Mouse (Mus musculus) NIH3T3 (cell line): ENCODE results near the gene Caskin1.

Source experiments
- DNase-seq: peaks from one replicate; pipeline ENCODE4 v3.0.0-alpha.2; 2012; ENCODE audit warnings: low read depth

Caskin1 gene

DNA sequence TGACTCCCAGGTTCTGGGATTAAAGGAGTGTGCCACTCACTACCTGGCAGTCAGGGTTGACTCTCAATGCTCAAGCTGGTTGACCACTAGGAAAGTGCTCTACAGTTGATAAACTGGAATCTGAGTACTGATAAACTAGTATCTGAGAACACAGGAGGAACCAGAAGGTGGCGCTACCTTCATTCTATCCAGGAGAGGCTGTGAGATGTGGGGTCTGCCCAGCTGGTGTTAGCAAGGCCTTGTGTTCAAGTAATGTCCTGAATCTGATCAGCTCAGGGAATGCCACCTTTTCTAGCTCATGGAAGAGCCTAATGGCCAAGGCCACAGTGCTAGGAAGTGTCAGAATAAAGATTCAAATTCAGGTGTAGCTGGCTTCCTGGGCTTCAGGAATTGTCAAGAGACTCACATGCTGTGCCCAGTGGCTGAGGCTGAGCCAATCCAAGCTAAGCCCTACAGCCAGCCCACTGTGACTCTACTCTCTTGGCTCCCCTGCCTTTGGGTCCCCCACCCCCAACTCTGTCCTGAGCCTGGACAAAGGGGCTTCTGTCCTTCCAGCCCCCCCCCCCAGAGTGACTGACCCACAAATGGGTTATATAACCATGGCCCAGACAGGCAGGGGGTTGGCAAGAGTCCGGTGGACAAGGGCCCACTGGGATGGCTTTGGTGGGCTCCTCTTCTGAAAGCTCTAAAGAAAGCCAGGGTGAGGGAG is 6.4 kb downstream of the Caskin1 start:
- peak; percentile 81 for DNase-seq

DNA sequence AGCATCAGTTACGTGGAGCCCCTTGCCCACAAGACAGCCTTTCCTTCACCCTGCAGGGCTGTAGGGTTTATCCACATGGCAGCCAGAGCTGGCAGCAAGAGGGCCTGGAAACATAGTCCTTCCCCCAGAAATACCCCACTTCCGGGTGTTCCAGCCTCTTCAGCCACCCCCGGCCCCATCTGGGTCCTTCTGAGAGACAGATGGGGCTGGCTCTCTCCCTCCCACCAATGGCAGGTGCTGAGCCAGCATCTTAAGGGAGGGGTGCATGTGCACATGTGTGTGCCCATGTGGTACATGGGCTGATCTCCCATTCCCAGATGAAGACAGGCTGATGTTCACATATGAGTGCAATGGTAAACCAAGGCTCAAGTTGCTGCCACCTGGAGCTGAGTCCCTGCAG is 7.0 kb downstream of the Caskin1 start:
- no peak for DNase-seq

DNA sequence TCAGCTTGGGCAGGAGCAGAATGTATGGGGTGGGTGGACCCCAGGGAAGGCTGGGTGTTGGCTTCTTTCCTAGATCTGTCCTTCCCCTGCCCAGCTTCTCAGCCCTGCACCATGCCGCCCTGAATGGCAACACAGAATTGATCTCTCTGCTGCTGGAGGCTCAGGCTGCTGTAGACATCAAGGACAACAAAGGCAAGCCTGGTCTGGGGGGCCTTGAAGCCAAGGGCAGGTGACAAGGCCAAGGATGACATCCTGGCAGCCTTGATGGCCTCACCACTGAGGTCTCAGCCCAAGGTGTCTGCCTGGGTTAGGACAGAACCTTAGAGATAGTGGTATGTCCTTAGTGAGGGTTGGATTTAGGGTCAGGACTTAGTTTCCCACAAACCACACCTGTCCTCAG is 7.6 kb downstream of the Caskin1 start:
- DNase-seq: no peak

DNA sequence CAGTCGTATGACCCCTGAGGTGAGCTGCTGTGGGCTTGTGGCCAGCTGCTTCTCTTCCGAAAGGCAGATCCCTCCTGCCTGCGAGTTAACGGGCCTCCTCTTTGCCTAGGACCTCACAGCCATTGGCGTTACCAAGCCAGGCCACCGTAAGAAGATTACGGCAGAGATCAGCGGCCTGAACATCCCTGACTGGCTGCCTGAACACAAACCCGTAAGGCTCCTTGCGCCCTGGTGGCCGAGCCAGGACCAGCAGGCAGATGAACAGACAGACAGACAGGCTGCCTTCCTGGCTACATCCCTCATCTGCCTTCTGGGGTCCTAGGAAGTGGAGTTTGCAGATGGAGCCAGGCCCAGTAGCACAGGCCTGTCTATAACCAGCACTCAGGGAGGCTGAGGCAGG is 13.8 kb downstream of the Caskin1 start:
- no peak for DNase-seq

DNA sequence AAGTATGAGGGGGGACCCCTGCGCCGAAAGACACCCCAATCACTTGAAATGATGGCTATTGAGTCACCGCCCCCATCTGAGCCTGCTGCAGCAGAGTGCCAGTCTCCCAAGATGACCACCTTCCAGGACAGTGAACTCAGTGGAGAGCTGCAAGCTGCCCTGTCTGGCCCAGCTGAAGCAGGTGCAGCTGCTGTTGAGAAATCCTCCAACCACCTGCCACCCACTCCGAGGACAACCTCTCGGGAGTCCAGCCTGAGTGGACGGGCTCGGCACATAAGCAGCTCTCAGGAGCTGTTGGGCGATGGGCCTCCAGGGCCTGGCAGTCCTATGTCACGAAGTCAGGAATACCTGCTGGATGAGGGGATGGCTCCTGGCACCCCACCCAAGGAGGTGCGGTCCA is 15.7 kb downstream of the Caskin1 start:
- DNase-seq: no peak

DNA sequence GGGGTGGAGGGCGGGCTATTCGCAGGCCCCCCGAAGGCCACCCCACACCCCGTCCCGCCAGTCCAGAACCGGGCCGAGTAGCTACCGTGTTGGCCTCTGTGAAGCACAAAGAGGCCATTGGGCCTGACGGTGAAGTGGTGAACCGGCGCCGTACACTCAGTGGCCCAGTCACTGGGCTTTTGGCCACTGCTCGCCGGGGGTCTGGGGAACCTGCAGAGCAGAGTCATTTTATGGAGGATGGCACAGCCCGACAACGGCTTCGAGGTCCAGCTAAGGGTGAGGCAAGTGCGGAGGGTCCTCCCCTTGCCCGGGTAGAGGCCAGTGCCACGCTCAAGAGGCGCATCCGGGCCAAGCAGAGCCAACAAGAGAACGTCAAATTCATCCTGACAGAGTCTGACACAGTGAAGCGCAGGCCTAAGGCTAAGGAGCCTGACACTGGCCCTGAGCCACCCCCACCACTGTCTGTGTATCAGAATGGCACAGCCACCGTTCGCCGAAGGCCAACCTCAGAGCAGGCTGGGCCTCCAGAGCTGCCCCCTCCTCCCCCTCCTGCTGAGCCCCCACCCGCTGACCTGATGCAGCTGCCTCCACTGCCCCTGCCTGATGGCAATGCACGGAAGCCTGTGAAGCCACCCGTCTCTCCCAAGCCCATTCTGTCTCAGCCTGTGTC is 17.0 kb downstream of the Caskin1 start:
- no peak for DNase-seq

DNA sequence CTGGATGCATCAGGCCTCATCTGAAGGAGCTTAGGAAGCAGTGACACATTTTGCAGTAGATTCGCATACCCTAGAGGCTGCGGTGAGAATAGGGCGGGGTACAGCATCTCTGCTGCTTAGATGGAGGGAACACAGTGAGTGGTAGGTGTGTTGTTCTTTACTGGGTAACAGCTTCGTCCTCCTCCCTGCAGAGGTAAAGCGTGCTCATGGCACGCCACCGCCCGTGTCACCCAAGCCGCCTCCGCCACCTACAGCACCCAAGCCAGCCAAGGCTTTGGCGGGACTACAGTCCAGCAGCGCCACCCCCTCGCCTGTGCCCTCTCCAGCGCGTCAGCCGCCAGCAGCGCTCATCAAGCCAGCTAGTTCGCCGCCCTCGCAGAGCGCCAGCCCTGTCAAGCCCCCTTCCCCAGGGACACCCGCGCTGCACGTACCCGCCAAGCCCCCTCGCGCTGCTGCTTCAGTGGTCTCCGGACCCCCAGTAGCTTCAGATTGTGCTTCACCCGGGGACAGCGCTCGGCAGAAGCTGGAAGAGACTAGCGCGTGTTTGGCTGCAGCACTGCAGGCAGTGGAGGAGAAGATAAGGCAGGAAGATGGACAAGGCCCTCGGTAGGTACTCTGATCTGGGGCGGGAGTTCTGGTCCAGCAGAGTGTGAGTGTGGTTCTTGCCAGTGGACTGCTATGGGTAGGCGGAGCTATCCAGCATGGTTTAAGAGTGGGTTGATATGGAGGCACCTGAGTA is 18.1 kb downstream of the Caskin1 start:
- DNase-seq: no peak

DNA sequence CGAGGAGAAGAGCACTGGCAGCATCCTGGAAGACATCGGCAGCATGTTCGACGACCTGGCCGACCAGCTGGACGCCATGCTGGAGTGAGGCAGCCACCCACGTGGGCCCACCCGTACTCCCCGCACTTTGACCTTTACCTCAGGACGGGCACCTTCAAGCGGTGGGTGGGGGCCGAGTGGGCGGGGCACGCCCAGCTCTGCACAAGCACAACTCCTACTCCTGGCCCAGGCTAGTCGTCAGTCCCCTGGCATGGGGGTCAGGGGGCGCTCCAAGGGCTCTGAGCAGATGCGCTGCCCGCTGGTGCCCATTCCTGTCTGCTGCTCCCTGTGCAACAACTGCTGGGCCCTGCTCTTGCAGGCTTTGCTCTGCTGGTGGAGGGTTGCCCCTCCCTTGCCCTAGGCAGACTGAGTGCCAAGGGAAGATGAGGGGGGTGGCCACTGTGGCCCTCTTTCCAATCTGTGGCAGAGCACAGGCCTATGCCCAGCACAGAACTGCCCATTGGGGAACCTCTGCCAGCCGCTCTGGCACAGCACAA is 18.8 kb downstream of the Caskin1 start:
- DNase-seq: no peak

DNA sequence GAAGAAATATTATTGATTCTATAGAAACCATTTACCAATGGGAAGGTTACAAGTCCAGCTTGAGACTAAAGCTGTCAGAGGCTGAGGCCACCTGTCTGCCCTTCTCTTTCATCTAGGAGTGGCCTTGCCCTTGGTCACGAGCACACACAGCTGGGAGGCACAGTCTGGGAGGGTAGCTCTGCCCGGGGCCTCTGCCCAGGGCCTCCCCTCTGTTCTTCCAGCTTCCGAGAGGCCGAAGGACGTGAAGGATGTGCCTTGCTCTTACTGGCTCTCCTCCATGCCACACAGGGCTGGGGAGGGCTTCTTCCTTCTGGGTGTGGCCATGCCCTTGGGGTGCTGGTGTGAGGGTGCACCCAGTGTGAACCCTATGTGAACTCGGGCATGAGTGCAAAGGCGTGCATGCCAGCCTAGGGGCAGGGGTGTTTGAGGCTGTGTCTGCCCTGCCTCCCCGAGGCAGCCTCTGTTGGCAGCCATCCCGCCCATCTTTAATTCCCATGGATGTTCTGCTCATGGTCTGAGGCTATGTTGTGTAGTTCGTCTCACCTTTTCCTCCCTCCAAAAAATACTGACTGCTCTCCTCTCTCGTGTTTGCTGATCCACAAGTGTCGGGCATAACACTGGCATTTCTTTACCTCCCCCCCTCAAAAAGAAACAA is 19.5 kb downstream of the Caskin1 start:
- DNase-seq: no peak

DNA sequence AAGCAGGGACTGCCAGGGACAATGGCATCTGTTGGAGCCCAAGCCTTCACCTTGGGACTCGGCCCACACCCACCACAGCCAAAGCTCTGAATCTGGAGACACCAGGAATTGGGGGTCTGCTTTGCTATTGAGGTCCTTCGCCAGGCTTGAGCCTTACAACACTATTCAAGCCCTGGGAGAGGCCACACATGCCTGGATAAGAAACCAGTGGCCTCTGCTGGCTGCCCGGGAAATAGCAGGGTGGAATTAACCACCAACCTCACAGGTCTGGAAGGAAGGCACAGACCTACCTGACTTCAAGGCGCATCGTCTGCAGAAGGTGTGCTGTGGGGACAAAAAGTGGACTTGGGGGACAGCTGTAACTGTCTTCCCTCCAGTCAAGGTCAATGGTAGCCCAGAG is 25.2 kb downstream of the Caskin1 start:
- peak; percentile 72 for DNase-seq

DNA sequence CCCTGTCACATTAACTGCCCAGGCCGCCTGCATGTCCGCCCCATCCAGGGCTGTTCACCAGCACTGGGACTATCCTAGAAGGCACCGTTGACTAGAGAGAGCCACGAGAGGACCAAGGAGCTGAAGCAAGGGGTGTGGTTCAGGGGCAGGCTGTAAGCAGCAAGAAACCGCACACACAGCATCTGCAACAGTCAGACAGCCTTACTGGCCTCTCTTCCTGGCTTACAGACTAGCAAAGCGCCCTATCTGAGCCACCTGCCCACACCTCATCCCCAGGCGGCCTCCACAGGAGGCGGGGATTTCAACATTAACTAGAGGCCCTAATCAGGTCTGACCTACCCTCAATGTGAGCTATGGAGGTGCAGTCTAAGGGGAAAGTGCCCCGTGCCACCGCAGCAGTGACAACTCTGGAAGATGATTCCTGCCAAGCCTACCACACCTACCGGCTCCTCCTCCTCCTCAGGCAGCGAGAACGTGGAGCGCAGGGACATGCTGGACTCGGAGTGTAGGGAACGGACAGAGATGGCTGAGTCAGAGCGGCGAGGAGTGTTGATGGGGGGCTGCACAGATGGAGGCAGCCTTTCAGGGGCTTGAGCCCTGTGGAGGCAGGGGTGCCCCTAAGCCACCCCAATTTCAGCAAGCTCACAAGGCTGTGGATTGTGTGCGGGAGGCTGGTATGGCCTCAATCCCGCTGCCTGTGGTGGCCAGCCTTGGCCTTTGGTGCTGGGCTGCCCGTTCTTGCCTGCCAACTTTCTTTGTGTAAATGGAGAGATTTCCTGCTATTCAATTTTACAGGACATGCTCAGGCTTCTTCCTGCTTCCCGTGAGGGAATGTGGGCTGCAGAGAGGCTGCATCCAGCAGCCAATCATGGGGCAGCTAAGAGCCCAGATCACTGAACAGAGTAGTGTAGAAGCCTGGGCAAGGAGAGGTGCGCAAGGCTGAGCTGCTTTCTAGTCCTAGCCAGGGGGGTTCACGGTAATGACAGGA is 26.2 kb downstream of the Caskin1 start:
- no peak for DNase-seq

DNA sequence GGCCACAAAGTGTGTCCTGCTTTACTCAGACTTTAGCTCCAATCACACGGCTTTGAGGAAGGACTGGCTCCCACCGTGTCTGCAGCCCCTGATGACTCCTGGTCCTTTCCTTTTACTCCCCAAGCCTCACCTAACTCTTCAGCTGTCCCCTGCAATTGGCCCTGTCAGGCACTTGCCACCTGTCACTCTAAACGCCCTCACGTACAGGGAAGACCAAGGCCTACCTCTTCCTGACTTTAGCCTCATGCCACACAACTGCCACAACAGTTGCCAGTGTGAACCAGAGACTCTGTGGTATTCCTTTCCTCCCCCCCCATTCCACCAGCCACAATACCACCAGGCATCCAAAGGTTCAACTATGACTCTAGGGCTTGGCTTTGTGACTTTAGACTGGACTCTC is 32.0 kb downstream of the Caskin1 start:
- DNase-seq: no peak

DNA sequence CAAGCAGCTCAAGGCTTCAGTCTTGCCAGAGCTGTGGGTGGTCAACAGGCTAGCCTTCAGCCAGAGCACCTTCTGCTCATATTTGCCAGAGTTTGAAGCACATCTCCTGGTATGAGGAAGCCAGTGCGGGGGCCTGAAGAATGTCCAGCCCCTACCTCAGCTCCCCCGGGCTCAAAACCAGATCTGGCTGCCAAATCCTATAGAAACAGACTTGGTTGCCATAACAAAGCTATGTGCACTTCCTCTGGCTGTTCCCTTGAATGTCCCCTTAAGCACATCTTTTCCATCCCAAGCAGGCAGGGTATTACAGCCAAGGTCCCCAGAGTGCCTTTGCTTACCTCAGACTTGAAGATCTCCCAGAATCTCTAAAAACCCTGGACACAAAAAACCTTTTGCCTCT is 36.3 kb downstream of the Caskin1 start:
- peak; percentile 22 for DNase-seq

DNA sequence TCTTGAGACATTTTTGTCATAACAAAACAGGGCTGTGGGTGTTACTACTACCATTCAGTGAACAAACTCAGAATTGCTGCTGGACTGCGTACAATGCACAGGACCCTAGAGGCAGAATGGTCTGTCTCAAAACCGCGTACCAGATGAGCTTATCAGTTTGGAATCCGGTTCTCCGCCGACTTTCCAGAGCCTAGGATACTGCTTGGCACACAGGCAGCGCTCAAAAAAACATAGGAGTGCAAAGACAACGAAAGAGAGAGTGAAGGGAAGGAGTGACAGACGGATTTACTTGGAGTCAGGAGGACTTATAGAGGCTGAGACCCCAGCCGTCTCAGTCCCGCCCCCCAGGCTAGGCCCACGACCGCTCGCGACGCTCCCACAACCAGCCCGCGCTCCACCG is 38.9 kb downstream of the Caskin1 start:
- peak; percentile 83 for DNase-seq

DNA sequence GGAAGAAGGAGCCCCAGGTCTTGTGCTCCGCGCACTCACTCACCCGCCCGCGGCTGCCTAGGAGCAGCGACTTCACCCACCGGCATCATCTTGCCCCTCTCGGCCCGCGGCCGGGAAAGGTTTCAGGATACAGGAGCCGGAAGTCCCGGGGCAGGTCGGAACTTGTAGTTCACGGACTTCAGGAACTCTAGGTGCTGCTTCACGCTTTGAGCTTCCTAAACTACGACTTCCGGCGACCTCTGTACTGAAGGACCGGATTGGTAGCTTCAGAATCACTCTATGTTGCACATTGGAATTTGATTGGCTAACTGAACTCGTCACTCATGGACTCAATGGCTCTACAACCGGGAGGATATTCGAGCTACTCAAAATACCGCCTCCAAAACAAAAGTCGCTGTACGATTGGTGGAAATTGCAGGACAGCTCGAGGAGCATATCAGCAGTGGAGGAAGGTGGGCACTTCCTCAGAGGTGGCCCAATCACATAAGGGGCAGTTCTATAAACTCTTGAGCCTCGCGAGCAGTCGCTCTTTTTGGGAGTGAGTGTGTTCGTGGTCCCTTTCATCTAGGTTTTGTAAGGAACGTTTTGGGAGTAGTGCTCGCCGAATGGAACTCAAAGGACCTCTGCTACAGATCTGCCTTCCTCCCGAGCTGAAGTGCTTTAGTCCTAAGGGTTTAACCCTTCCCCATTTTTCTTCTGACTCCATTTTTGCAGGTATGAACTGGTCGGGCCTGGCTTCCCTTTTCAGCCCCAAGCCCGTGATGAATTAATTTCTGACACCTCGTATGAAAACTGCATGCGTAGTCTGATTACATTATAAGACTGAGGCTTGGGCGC is 39.5 kb downstream of the Caskin1 start, which contains the start of gene Traf7:
Gene Traf7, minus strand, starts transcription at position 216 of the 837 bp plus-strand sequence.
- peak; percentile 98 for DNase-seq

DNA sequence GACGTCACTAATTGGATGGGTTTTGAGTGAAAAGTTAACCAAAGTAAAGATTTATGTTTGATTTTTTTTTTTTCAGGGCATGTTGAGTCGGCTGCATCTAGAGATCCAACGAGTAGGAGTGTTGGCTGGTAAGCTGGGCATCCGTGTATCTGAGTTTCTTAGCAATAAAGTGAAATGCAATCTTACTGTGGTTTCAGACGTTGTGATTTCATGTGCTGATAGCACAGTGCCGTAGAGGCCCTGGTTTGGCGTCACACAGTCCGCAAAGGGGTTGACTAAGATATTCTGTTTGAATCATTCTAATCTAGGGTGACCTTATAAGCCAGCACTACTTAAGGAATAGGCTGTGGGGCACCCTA is 40.1 kb downstream of the Caskin1 start:
- peak; percentile 46 for DNase-seq

DNA sequence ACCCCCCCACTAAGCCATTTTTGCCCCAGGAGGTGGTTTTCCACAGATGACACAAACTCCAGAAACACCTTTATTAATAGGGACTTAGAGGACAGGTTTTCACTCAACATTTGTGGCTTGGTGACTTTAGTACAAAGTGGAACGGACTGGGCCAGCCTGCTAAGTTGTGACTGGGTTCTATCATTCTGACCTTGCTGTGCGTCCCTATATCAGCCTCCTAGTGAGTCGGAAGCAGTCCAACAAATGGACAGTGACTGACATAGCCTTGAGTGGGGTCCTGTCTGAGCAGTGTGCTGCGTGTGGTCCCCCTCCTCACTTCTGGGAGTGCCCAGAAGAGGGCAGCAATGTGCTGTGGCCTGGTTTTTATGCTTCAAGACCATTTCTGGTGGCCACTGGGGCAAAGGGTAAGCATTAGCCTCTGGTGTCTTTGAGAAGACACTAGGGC is 40.6 kb downstream of the Caskin1 start:
- DNase-seq: peak; percentile 87

DNA sequence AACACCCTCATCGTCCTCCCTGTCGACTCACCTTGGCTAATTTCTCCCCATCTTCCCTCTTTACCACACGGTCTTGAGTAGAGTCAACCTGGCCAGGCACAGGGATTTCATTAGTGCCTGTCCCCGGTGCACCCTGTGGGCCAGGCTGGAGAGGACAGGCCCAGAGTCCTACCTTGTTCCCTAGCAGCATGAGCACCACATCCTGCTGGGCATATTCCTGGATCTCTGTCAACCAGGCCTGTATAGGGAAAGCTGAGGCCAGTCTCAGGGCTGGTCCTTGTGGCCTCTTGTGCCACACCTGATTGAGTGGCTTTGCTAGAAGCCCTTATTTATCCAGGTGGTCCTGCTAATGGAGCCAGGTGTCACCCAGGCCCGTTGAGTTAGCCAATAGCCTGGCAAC is 41.5 kb downstream of the Caskin1 start:
- DNase-seq: peak; percentile 17

DNA sequence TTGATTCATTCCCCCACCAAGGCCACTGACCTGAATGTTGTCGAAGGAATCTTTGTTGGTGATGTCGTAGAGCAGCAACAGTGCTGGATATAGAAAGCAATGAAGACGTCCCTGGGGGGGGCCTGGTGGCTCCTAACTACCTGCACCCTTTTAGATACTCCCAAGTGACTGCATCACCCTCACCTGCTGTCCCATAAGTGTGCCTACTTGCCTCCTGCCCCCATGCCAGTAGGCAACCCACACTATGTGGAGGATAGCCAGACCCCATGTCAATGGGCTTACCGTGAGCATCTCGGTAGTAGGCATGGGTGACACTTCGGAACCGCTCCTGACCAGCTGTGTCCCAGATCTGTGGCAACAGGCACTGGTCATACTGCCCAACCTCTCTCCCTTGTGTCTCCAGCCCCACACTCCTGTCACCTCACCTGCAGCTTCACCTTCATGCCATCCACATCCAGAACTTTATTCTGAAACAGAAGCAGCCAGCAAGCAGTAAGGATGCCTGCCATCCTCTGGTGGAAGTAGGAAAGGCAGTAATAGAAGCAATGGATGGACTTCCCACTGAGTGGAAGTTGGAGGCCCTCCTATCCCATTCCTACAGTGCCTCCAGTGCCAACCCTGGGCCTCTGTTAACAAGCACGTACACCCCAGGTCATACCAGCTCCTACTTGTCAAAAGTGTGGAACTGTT is 42.1 kb downstream of the Caskin1 start:
- peak; percentile 61 for DNase-seq

DNA sequence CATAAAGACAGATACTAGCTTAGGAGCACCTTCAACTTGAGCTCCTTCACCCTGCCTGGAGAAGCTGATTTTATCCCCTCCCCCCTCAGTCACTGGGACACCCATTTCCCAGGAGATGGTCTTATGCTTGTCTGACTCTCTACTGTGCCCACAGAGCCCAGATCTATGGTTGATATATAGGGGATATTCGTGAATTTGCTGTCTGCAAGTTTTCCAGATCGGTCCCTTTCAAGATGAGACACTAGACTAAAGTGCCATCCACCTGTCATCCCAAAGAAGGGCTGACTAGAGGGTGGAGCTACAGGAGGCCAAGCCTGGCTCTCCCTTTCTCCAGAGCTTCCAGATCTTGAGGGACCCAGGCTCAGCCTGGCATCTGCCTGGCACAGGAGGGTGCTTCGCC is 42.7 kb downstream of the Caskin1 start:
- no peak for DNase-seq
